Comparison of ENCODE assay signal across 17 mouse cellular contexts in genomic region chr9:106881071-106881755, GRCm38 (mm10). TPM values are rescaled to one million over a fixed set of nuclear protein-coding genes. Genes with fewer than 3 reads are reported as not detected.
DNase-seq lines count a peak whose midpoint lies in the region; ATAC-seq and TF ChIP-seq lines count a peak whose summit lies in the region.
"Had no signal": no experiment of that assay in that cellular context is flagged by ENCODE, and none has a peak within 500 bp of the region (broad histone marks: within the 10 kb centered on the region; RNA-seq: fewer than 3 reads in every experiment).

No protein-coding gene starts in this region.

- H3K4me1 ChIP-seq in forebrain, embryonic 13.5 days: peaks cover 48% of the 10 kb centered on the region
- H3K4me1 ChIP-seq in forebrain, embryonic 15.5 days: peaks cover 51% of the 10 kb centered on the region
- H3K4me1 ChIP-seq in midbrain, embryonic 14.5 days (ENCODE audit: control insufficient read depth, insufficient read depth, low read length): peaks cover 36% of the 10 kb centered on the region
- H3K4me1 ChIP-seq in midbrain, embryonic 10.5 days: peaks cover 55% of the 10 kb centered on the region
- peaks cover 51% of the 10 kb centered on the region for H3K4me1 ChIP-seq in neural tube, embryonic 13.5 days (replicated peaks)

- no peaks in the 10 kb centered on the region for H3K9me3 ChIP-seq in forebrain, embryonic 13.5 days (replicated peaks)
- no peaks in the 10 kb centered on the region for H3K9me3 ChIP-seq in forebrain, embryonic 15.5 days
- no peaks in the 10 kb centered on the region for H3K9me3 ChIP-seq in midbrain, embryonic 14.5 days (ENCODE audit: control insufficient read depth, low read length)
- H3K9me3 ChIP-seq in midbrain, embryonic 10.5 days (replicated peaks): no peaks in the 10 kb centered on the region
- H3K9me3 ChIP-seq in neural tube, embryonic 13.5 days: no peaks in the 10 kb centered on the region
- H3K9me3 ChIP-seq: heart, embryonic 13.5 days had no signal

- peaks cover 88% of the 10 kb centered on the region for H3K36me3 ChIP-seq in forebrain, embryonic 13.5 days (ENCODE audit: poor library complexity, severe bottlenecking)
- peaks cover 63% of the 10 kb centered on the region for H3K36me3 ChIP-seq in forebrain, embryonic 15.5 days
- peaks cover 86% of the 10 kb centered on the region for H3K36me3 ChIP-seq in midbrain, embryonic 14.5 days (ENCODE audit: control insufficient read depth, insufficient read depth, low read length)
- H3K36me3 ChIP-seq in midbrain, embryonic 10.5 days: peaks cover 95% of the 10 kb centered on the region
- H3K36me3 ChIP-seq in neural tube, embryonic 13.5 days: peaks cover 76% of the 10 kb centered on the region

- no peak for TF ChIP-seq CTCF in left cerebral cortex, adult 2 months (IDR thresholded peaks at IDR 0.05)

- intact Hi-C loops in left cerebral cortex, adult 2 months (cut with DNase I): loop anchor here (10.0 kb wide), 1 partner anchor 654 kb away; the partner anchor contains the start of gene Tmem115
- intact Hi-C loops in left cerebral cortex, postnatal 4 days (cut with DNase I): no loop called here

- H3K27me3 ChIP-seq in forebrain, embryonic 13.5 days: no peaks in the 10 kb centered on the region
- no peaks in the 10 kb centered on the region for H3K27me3 ChIP-seq in forebrain, embryonic 15.5 days
- H3K27me3 ChIP-seq in midbrain, embryonic 14.5 days (ENCODE audit: control insufficient read depth, insufficient read depth, low read length): no peaks in the 10 kb centered on the region
- no peaks in the 10 kb centered on the region for H3K27me3 ChIP-seq in midbrain, embryonic 10.5 days (ENCODE audit: low read depth, poor library complexity, severe bottlenecking)
- no peaks in the 10 kb centered on the region for H3K27me3 ChIP-seq in neural tube, embryonic 13.5 days
- H3K27me3 ChIP-seq: CH12.LX; heart, embryonic 13.5 days had no signal

- H3K4me2 ChIP-seq in forebrain, embryonic 13.5 days: no peak overlapping the region
- no peak overlapping the region for H3K4me2 ChIP-seq in forebrain, embryonic 15.5 days (replicated peaks)
- 0 out of 2 replicates have a peak overlapping the region, but pooled peaks have one; percentile 8 for H3K4me2 ChIP-seq in midbrain, embryonic 14.5 days (ENCODE audit: low read length)
- no peak overlapping the region for H3K4me2 ChIP-seq in neural tube, embryonic 13.5 days
- H3K4me2 ChIP-seq: heart, embryonic 13.5 days had no signal

- peak overlapping the region; percentile 31; the same call in 1 of the 2 replicates for H3K27ac ChIP-seq in forebrain, embryonic 13.5 days
- H3K27ac ChIP-seq in forebrain, embryonic 15.5 days (replicated peaks): no peak overlapping the region
- 0 out of 2 replicates have a peak overlapping the region, but pooled peaks have one; percentile 15 for H3K27ac ChIP-seq in left cerebral cortex, adult 2 months
- no peak overlapping the region for H3K27ac ChIP-seq in midbrain, embryonic 14.5 days (replicated peaks; ENCODE audit: low read depth, low read length)
- H3K27ac ChIP-seq in midbrain, embryonic 10.5 days (replicated peaks): no peak overlapping the region
- 0 out of 2 replicates have a peak overlapping the region, but pooled peaks have one; percentile 23 for H3K27ac ChIP-seq in neural tube, embryonic 13.5 days (replicated peaks)
- H3K27ac ChIP-seq: heart, embryonic 13.5 days had no signal

- peak overlapping the region; percentile 9; the same call in 1 of the 2 replicates for H3K4me3 ChIP-seq in forebrain, embryonic 13.5 days
- H3K4me3 ChIP-seq in forebrain, embryonic 15.5 days: no peak overlapping the region
- H3K4me3 ChIP-seq in left cerebral cortex, adult 2 months: no peak overlapping the region
- H3K4me3 ChIP-seq in midbrain, embryonic 14.5 days (replicated peaks; ENCODE audit: low read depth, low read length): 0 out of 2 replicates have a peak overlapping the region, but pooled peaks have one; percentile 2
- H3K4me3 ChIP-seq in midbrain, embryonic 10.5 days: no peak overlapping the region
- H3K4me3 ChIP-seq in neural tube, embryonic 13.5 days: no peak overlapping the region
- H3K4me3 ChIP-seq: heart, embryonic 13.5 days had no signal

- no peak for ATAC-seq in forebrain, embryonic 13.5 days
- no peak for ATAC-seq in forebrain, embryonic 15.5 days (replicated peaks)
- no peak for ATAC-seq in midbrain, embryonic 14.5 days (ENCODE audit: low FRiP score, low TSS enrichment)
- no peak for ATAC-seq in neural tube, embryonic 13.5 days (ENCODE audit: low read depth)

- WGBS in forebrain, embryonic 13.5 days: 67% methylated on average over 4 of the region's 4 CpGs
- 69% methylated on average over 4 of the region's 4 CpGs for whole genome bisulfite sequencing in forebrain, embryonic 15.5 days
- 54% methylated on average over 4 of the region's 4 CpGs for WGBS in midbrain, embryonic 14.5 days
- WGBS in midbrain, embryonic 10.5 days: 68% methylated on average over 4 of the region's 4 CpGs
- WGBS in neural tube, embryonic 13.5 days: 55% methylated on average over 4 of the region's 4 CpGs

- peak overlapping the region; percentile 34; the same call in 1 of the 2 replicates for H3K9ac ChIP-seq in forebrain, embryonic 13.5 days
- no peak overlapping the region for H3K9ac ChIP-seq in forebrain, embryonic 15.5 days (replicated peaks)
- no peak overlapping the region; the same call in 1 of the 2 replicates for H3K9ac ChIP-seq in midbrain, embryonic 14.5 days (replicated peaks; ENCODE audit: low read length)
- H3K9ac ChIP-seq in neural tube, embryonic 13.5 days: peak overlapping the region; percentile 50; the same call in 1 of the 2 replicates
- H3K9ac ChIP-seq: heart, embryonic 13.5 days had no signal

- no peak for DNase-seq in left cerebral cortex, adult 2 months (ENCODE audit: extremely low spot score in 1 of 2, low spot score in 2 of 2)
- DNase-seq in left cerebral cortex, postnatal 4 days: no peak
- DNase-seq in midbrain, embryonic 14.5 days: no peak
- no peak for DNase-seq in midbrain, embryonic 10.5 days (ENCODE audit: low spot score)
- no peak for DNase-seq in spleen, postnatal 14 days (ENCODE audit: low spot score in 2 of 2)
- DNase-seq: adrenal gland, adult 8-10 months; cerebellum, adult 11 months; cerebellum, postnatal 25 days; gastrocnemius, postnatal 36 days; heart, postnatal 36 days; kidney, postnatal 4 days; lung, adult 18-20 months had no signal

RNA-seq across cellular contexts. Expression of gene Rbm15b, which starts 6.0 kb away (rescaled TPM):
- polyA plus RNA-seq in forebrain, embryonic 13.5 days (2015; fragmentation: Nextera tagmentation; extraction: Ambion mirVana): 14.0 and 14.2 TPM in 2 replicates
- 17.3 and 19.9 TPM in 2 replicates for polyA plus RNA-seq in forebrain, embryonic 15.5 days (2015; fragmentation: Nextera tagmentation; extraction: Ambion mirVana)
- 10 to 100 TPM; 57.1 to 57.2 TPM for total RNA-seq in left cerebral cortex, adult 2 months (2021)
- total RNA-seq in left cerebral cortex, postnatal 4 days (2021): 10 to 100 TPM; 90.2 to 93.0 TPM
- polyA plus RNA-seq in midbrain, embryonic 14.5 days (2014; fragmentation: Nextera tagmentation; extraction: Ambion mirVana): 28.7 and 30.1 TPM in 2 replicates
- polyA plus RNA-seq in midbrain, embryonic 10.5 days (2016; fragmentation: Nextera tagmentation; extraction: Ambion mirVana): 15.0 and 15.5 TPM in 2 replicates
- 17.8 and 19.6 TPM in 2 replicates for polyA plus RNA-seq in neural tube, embryonic 13.5 days (2015; fragmentation: Nextera tagmentation; extraction: Ambion mirVana)

RNA-seq across cellular contexts. Expression of gene Manf, which starts 10.6 kb away (rescaled TPM):
- polyA plus RNA-seq in forebrain, embryonic 13.5 days (2015; fragmentation: Nextera tagmentation; extraction: Ambion mirVana): 205 and 222 TPM in 2 replicates
- polyA plus RNA-seq in forebrain, embryonic 15.5 days (2015; fragmentation: Nextera tagmentation; extraction: Ambion mirVana): 189 and 204 TPM in 2 replicates
- 100 to 1,000 TPM; 115 to 126 TPM for total RNA-seq in left cerebral cortex, adult 2 months (2021)
- 100 to 1,000 TPM; 162 to 193 TPM for total RNA-seq in left cerebral cortex, postnatal 4 days (2021)
- polyA plus RNA-seq in midbrain, embryonic 14.5 days (2014; fragmentation: Nextera tagmentation; extraction: Ambion mirVana): 162 TPM in 2 replicates
- polyA plus RNA-seq in midbrain, embryonic 10.5 days (2016; fragmentation: Nextera tagmentation; extraction: Ambion mirVana): 231 and 297 TPM in 2 replicates
- polyA plus RNA-seq in neural tube, embryonic 13.5 days (2015; fragmentation: Nextera tagmentation; extraction: Ambion mirVana): 231 and 303 TPM in 2 replicates

RNA-seq across cellular contexts. Expression of gene Dcaf1, which starts 59.5 kb away (rescaled TPM):
- polyA plus RNA-seq in forebrain, embryonic 13.5 days (2015; fragmentation: Nextera tagmentation; extraction: Ambion mirVana): 20.7 and 26.4 TPM in 2 replicates
- 18.5 and 26.1 TPM in 2 replicates for polyA plus RNA-seq in forebrain, embryonic 15.5 days (2015; fragmentation: Nextera tagmentation; extraction: Ambion mirVana)
- total RNA-seq in left cerebral cortex, adult 2 months (2021): 10 to 100 TPM; 31.7 to 38.1 TPM
- total RNA-seq in left cerebral cortex, postnatal 4 days (2021): 10 to 100 TPM; 31.2 to 33.4 TPM
- 17.1 and 22.3 TPM in 2 replicates for polyA plus RNA-seq in midbrain, embryonic 14.5 days (2014; fragmentation: Nextera tagmentation; extraction: Ambion mirVana)
- 33.6 and 35.7 TPM in 2 replicates for polyA plus RNA-seq in midbrain, embryonic 10.5 days (2016; fragmentation: Nextera tagmentation; extraction: Ambion mirVana)
- 19.0 and 20.8 TPM in 2 replicates for polyA plus RNA-seq in neural tube, embryonic 13.5 days (2015; fragmentation: Nextera tagmentation; extraction: Ambion mirVana)

Comparison
In these comparisons a context has a peak if more than half of its experiments do, and no peak if none do; other contexts are left out.
1. H3K27ac ChIP-seq: peak in forebrain, embryonic 13.5 days (single experiment), left cerebral cortex, adult 2 months (single experiment) and neural tube, embryonic 13.5 days (single experiment); none in forebrain, embryonic 15.5 days (single experiment), midbrain, embryonic 14.5 days (single experiment) and midbrain, embryonic 10.5 days (single experiment).
2. H3K4me3 ChIP-seq: peak in forebrain, embryonic 13.5 days (single experiment) and midbrain, embryonic 14.5 days (single experiment); none in forebrain, embryonic 15.5 days (single experiment), left cerebral cortex, adult 2 months (single experiment), midbrain, embryonic 10.5 days (single experiment) and neural tube, embryonic 13.5 days (single experiment).
3. H3K9ac ChIP-seq: peak in forebrain, embryonic 13.5 days (single experiment) and neural tube, embryonic 13.5 days (single experiment); none in forebrain, embryonic 15.5 days (single experiment) and midbrain, embryonic 14.5 days (single experiment).